In the genomic region with DNA sequence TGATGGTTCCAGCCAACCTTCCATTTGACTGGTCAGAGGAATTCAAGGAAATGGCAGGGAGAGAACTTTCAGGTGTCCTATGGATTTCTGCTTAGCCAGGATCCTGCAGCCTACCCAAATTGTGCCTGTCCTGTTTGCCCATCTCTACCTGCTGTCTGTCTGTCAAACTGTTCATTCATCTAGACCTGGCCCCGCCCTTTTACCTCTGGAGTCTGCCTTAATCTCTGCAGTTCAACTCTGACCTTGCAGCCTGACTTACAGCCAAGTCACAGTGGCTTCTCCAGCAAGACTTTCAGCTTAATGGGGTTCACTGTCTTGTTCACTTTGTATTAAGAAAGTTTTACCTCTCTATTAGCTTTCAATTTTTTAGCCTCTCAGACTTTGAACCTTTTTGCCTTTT, we compare ENCODE assay signal across 14 mouse cellular contexts. TPM values are rescaled to one million over a fixed set of nuclear protein-coding genes. Genes with fewer than 3 reads are reported as not detected.
ATAC-seq and TF ChIP-seq lines count a peak whose summit lies in the region.
"Had no signal": no experiment of that assay in that cellular context is flagged by ENCODE, and none has a peak within 500 bp of the region (broad histone marks: within the 10 kb centered on the region; RNA-seq: fewer than 3 reads in every experiment).

No protein-coding gene starts in this region.

- H3K4me2 ChIP-seq in intestine, embryonic 15.5 days (replicated peaks) = no peak overlapping the region
- no peak overlapping the region for H3K4me2 ChIP-seq in intestine, postnatal 0 days (replicated peaks; ENCODE audit: low read depth)
- no peak overlapping the region for H3K4me2 ChIP-seq in intestine, embryonic 16.5 days (ENCODE audit: low read depth, low read length)
- H3K4me2 ChIP-seq: embryonic facial prominence, embryonic 12.5 days; forebrain, embryonic 13.5 days; forebrain, embryonic 15.5 days had no signal

- H3K4me1 ChIP-seq in intestine, embryonic 15.5 days (replicated peaks) = no peaks in the 10 kb centered on the region
- 0 out of 2 replicates have a peak, but pooled peaks cover 3% of the 10 kb centered on the region for H3K4me1 ChIP-seq in intestine, postnatal 0 days (replicated peaks; ENCODE audit: control insufficient read depth, insufficient read depth, low read length)
- H3K4me1 ChIP-seq in intestine, embryonic 16.5 days (ENCODE audit: control insufficient read depth, insufficient read depth, low read length) = no peaks in the 10 kb centered on the region
- H3K4me1 ChIP-seq in small intestine, adult 2 months (ENCODE audit: control insufficient read depth, insufficient read depth, insufficient read length, low read length) = peaks cover 8% of the 10 kb centered on the region; the same call in 1 of the 2 replicates
- H3K4me1 ChIP-seq: embryonic facial prominence, embryonic 10.5 days; embryonic facial prominence, embryonic 12.5 days; forebrain, embryonic 13.5 days; forebrain, embryonic 15.5 days had no signal

- no peak overlapping the region for H3K27ac ChIP-seq in intestine, embryonic 15.5 days
- H3K27ac ChIP-seq in intestine, postnatal 0 days (ENCODE audit: low read depth, low read length) = no peak overlapping the region
- no peak overlapping the region for H3K27ac ChIP-seq in intestine, embryonic 16.5 days (ENCODE audit: low read length)
- peak overlapping the region; percentile 77 for H3K27ac ChIP-seq in small intestine, adult 2 months (ENCODE audit: insufficient read depth, low read depth, low read length)
- H3K27ac ChIP-seq: embryonic facial prominence, embryonic 10.5 days; embryonic facial prominence, embryonic 12.5 days; forebrain, embryonic 13.5 days; forebrain, embryonic 15.5 days had no signal

- no peak for TF ChIP-seq CTCF in intestine, postnatal 0 days (IDR thresholded peaks at IDR 0.05; ENCODE audit: low read depth)
- TF ChIP-seq CTCF in small intestine, adult 2 months (IDR thresholded peaks at IDR 0.05; ENCODE audit: extremely low read depth, insufficient read length, insufficient replicate concordance, low read depth, low read length) = no peak

- ATAC-seq in intestine, embryonic 15.5 days = peak; percentile 67
- no peak; the same call in 1 of the 2 replicates for ATAC-seq in intestine, postnatal 0 days
- ATAC-seq in intestine, embryonic 16.5 days = peak; percentile 54
- no peak for ATAC-seq in activated CD4-positive, CD25-positive, alpha-beta regulatory T cell, adult 4 months
- ATAC-seq: forebrain, embryonic 13.5 days; forebrain, embryonic 15.5 days; forebrain, postnatal 0 days had no signal

- no peak overlapping the region for H3K4me3 ChIP-seq in intestine, embryonic 15.5 days (replicated peaks)
- no peak overlapping the region for H3K4me3 ChIP-seq in intestine, postnatal 0 days (ENCODE audit: low read depth, low read length)
- H3K4me3 ChIP-seq in intestine, embryonic 16.5 days (ENCODE audit: low read length) = no peak overlapping the region
- H3K4me3 ChIP-seq in small intestine, adult 2 months (ENCODE audit: low read depth, low read length) = no peak overlapping the region
- H3K4me3 ChIP-seq: embryonic facial prominence, embryonic 10.5 days; embryonic facial prominence, embryonic 12.5 days; forebrain, embryonic 13.5 days; forebrain, embryonic 15.5 days had no signal

- no peaks in the 10 kb centered on the region for H3K36me3 ChIP-seq in intestine, embryonic 15.5 days
- H3K36me3 ChIP-seq in intestine, postnatal 0 days (ENCODE audit: control insufficient read depth, insufficient read depth) = no peaks in the 10 kb centered on the region
- H3K36me3 ChIP-seq in intestine, embryonic 16.5 days (ENCODE audit: control insufficient read depth, insufficient read depth, low read length) = no peaks in the 10 kb centered on the region
- H3K36me3 ChIP-seq in small intestine, adult 2 months (ENCODE audit: control insufficient read depth, insufficient read depth, low read length) = no peaks in the 10 kb centered on the region
- H3K36me3 ChIP-seq: embryonic facial prominence, embryonic 10.5 days; embryonic facial prominence, embryonic 12.5 days; forebrain, embryonic 15.5 days had no signal

- 71% methylated on average over 1 of the region's 1 CpGs for WGBS in intestine, embryonic 15.5 days
- WGBS in intestine, postnatal 0 days = 78% methylated on average over 1 of the region's 1 CpGs
- 63% methylated on average over 1 of the region's 1 CpGs for WGBS in intestine, embryonic 16.5 days
- WGBS in small intestine, adult 2 months = 77% methylated on average over 1 of the region's 1 CpGs

- H3K9me3 ChIP-seq in intestine, embryonic 15.5 days = no peaks in the 10 kb centered on the region
- 0 out of 2 replicates have a peak, but pooled peaks cover 3% of the 10 kb centered on the region for H3K9me3 ChIP-seq in intestine, postnatal 0 days (ENCODE audit: control insufficient read depth)
- peaks cover 3% of the 10 kb centered on the region; the same call in 1 of the 2 replicates for H3K9me3 ChIP-seq in intestine, embryonic 16.5 days (ENCODE audit: control insufficient read depth, low read length)
- H3K9me3 ChIP-seq: embryonic facial prominence, embryonic 10.5 days; embryonic facial prominence, embryonic 12.5 days; forebrain, embryonic 13.5 days; forebrain, embryonic 15.5 days had no signal

- no peaks in the 10 kb centered on the region for H3K27me3 ChIP-seq in intestine, embryonic 15.5 days (replicated peaks)
- no peaks in the 10 kb centered on the region for H3K27me3 ChIP-seq in intestine, postnatal 0 days (replicated peaks; ENCODE audit: control insufficient read depth, insufficient read depth, low read length)
- H3K27me3 ChIP-seq in intestine, embryonic 16.5 days (replicated peaks; ENCODE audit: control insufficient read depth, insufficient read depth, low read length) = no peaks in the 10 kb centered on the region
- H3K27me3 ChIP-seq in small intestine, adult 2 months (ENCODE audit: control insufficient read depth, insufficient read depth, low read length) = no peaks in the 10 kb centered on the region
- H3K27me3 ChIP-seq: embryonic facial prominence, embryonic 12.5 days; forebrain, embryonic 13.5 days; forebrain, embryonic 15.5 days had no signal

- TF ChIP-seq POLR2A in small intestine, adult 2 months (IDR thresholded peaks at IDR 0.05; ENCODE audit: low read depth, low read length) = no peak

- H3K9ac ChIP-seq in intestine, embryonic 15.5 days = no peak overlapping the region
- no peak overlapping the region for H3K9ac ChIP-seq in intestine, postnatal 0 days (ENCODE audit: low read depth, low read length)
- no peak overlapping the region for H3K9ac ChIP-seq in intestine, embryonic 16.5 days (ENCODE audit: low read depth, low read length)
- H3K9ac ChIP-seq: embryonic facial prominence, embryonic 12.5 days; forebrain, embryonic 13.5 days; forebrain, embryonic 15.5 days; forebrain, postnatal 0 days had no signal

RNA-seq across cellular contexts. Expression of a gene that starts 13.4 kb away (rescaled TPM):
- polyA plus RNA-seq in intestine, embryonic 15.5 days (2015; fragmentation: Nextera tagmentation; extraction: Ambion mirVana) = 0.21 and 0.45 TPM in 2 replicates
- 0.29 and 0.38 TPM in 2 replicates for polyA plus RNA-seq in intestine, postnatal 0 days (2015; fragmentation: Nextera tagmentation; extraction: Ambion mirVana)
- 0.12 and 0.28 TPM in 2 replicates for polyA plus RNA-seq in intestine, embryonic 16.5 days (2015; fragmentation: Nextera tagmentation; extraction: Ambion mirVana)
- not detected in 2 replicates for polyA plus RNA-seq in small intestine, adult 2 months (2012; rRNA removed)
- polyA plus RNA-seq in activated CD4-positive, CD25-positive, alpha-beta regulatory T cell, adult 4 months (2017; shearing (Covaris generic)) = under 1 TPM; 0.24 to 0.90 TPM

RNA-seq across cellular contexts. Expression of a gene that starts 13.9 kb away (rescaled TPM):
- not detected in 2 replicates for polyA plus RNA-seq in intestine, embryonic 15.5 days (2015; fragmentation: Nextera tagmentation; extraction: Ambion mirVana)
- polyA plus RNA-seq in intestine, postnatal 0 days (2015; fragmentation: Nextera tagmentation; extraction: Ambion mirVana) = not detected in 2 replicates
- not detected in 2 replicates for polyA plus RNA-seq in intestine, embryonic 16.5 days (2015; fragmentation: Nextera tagmentation; extraction: Ambion mirVana)
- not detected in 2 replicates for polyA plus RNA-seq in small intestine, adult 2 months (2012; rRNA removed)
- polyA plus RNA-seq in activated CD4-positive, CD25-positive, alpha-beta regulatory T cell, adult 4 months (2017; shearing (Covaris generic)) = not detected
- polyA plus RNA-seq: C2C12; cortical plate, adult 2 months; embryonic facial prominence, embryonic 10.5 days; embryonic facial prominence, embryonic 12.5 days; embryonic facial prominence, embryonic 14.5 days; forebrain, embryonic 11.5 days; forebrain, embryonic 13.5 days; forebrain, postnatal 0 days had no signal

RNA-seq across cellular contexts. Expression of a gene that starts 14.8 kb away (rescaled TPM):
- polyA plus RNA-seq in intestine, embryonic 15.5 days (2015; fragmentation: Nextera tagmentation; extraction: Ambion mirVana) = 74.4 and 79.3 TPM in 2 replicates
- 29.5 and 38.0 TPM in 2 replicates for polyA plus RNA-seq in intestine, postnatal 0 days (2015; fragmentation: Nextera tagmentation; extraction: Ambion mirVana)
- polyA plus RNA-seq in intestine, embryonic 16.5 days (2015; fragmentation: Nextera tagmentation; extraction: Ambion mirVana) = 53.6 and 57.8 TPM in 2 replicates
- polyA plus RNA-seq in small intestine, adult 2 months (2012; rRNA removed) = 38.0 and 73.9 TPM in 2 replicates
- polyA plus RNA-seq in activated CD4-positive, CD25-positive, alpha-beta regulatory T cell, adult 4 months (2017; shearing (Covaris generic)) = 100 to 1,000 TPM; 109 to 118 TPM

RNA-seq across cellular contexts. Expression of a gene that starts 36.5 kb away (rescaled TPM):
- 0.05 and 0.14 TPM in 2 replicates for polyA plus RNA-seq in intestine, embryonic 15.5 days (2015; fragmentation: Nextera tagmentation; extraction: Ambion mirVana)
- polyA plus RNA-seq in intestine, postnatal 0 days (2015; fragmentation: Nextera tagmentation; extraction: Ambion mirVana) = 0.05 TPM in 1 of 2 replicates, not detected in the other
- 0.11 and 0.47 TPM in 2 replicates for polyA plus RNA-seq in intestine, embryonic 16.5 days (2015; fragmentation: Nextera tagmentation; extraction: Ambion mirVana)
- 0.10 TPM in 2 replicates for polyA plus RNA-seq in small intestine, adult 2 months (2012; rRNA removed)
- polyA plus RNA-seq in activated CD4-positive, CD25-positive, alpha-beta regulatory T cell, adult 4 months (2017; shearing (Covaris generic)) = under 1 TPM; 0.11 to 0.21 TPM
- polyA plus RNA-seq: forebrain, embryonic 11.5 days; forebrain, embryonic 13.5 days; forebrain, embryonic 15.5 days; forebrain, postnatal 0 days had no signal

Comparison
In these comparisons a context has a peak if more than half of its experiments do, and no peak if none do; other contexts are left out.
1. ATAC-seq: peak in intestine, embryonic 15.5 days (single experiment) and intestine, embryonic 16.5 days (single experiment); none in intestine, postnatal 0 days (single experiment) and activated CD4-positive, CD25-positive, alpha-beta regulatory T cell, adult 4 months (single experiment).